Mouse (Mus musculus) heart, adult 2 months (tissue): Measurements from ENCODE around the gene Relt. TPM values are rescaled to one million over a fixed set of nuclear protein-coding genes. Genes with fewer than 3 reads are reported as not detected.

Experiments
- DNase-seq, 2 experiments: peaks; one replicate each; pipeline ENCODE4 v3.0.0; 2021
- H3K27ac ChIP-seq: fragments of 200-600 bp; 2 replicates; pipeline ENCODE4 v1.8.1; 2022
- H3K27me3 ChIP-seq: fragments of 200-500 bp; 2 replicates; pipeline ENCODE4 v1.6.1; 2012; ENCODE audit warnings: mild to moderate bottlenecking, low read length, inconsistent platforms, mixed read lengths; ENCODE audit not compliant: control insufficient read depth, insufficient read depth
- H3K36me3 ChIP-seq: fragments of 200-500 bp; 2 replicates; pipeline ENCODE4 v1.6.1; 2012; ENCODE audit warnings: low read length, inconsistent platforms; ENCODE audit not compliant: control insufficient read depth, insufficient read depth
- H3K4me1 ChIP-seq: fragments of 200-500 bp; 2 replicates; pipeline ENCODE4 v1.6.1; 2011; ENCODE audit warnings: low read length; ENCODE audit not compliant: control insufficient read depth, insufficient read depth
- H3K4me3 ChIP-seq: fragments of 200-600 bp; 2 replicates; pipeline ENCODE4 v1.8.1; 2022
- H3K79me2 ChIP-seq: fragments of 200-500 bp; replicated peaks from 2 replicates; pipeline ENCODE4 v1.6.1; 2012; ENCODE audit warnings: mild to moderate bottlenecking, inconsistent platforms, low read length, moderate library complexity, mixed read lengths; ENCODE audit not compliant: control insufficient read depth, insufficient read depth
- H3K9ac ChIP-seq: fragments of 200-500 bp; 2 replicates; pipeline ENCODE4 v1.6.1; 2012; ENCODE audit warnings: low read depth, mild to moderate bottlenecking, control low read depth, inconsistent platforms, low read length, mixed read lengths
- CTCF ChIP-seq: fragments of 200-600 bp; IDR thresholded peaks from 2 replicates; pipeline ENCODE4 v1.8.1; 2022; ENCODE audit warnings: antibody characterized with exemption, mild to moderate bottlenecking, moderate library complexity
- EP300 ChIP-seq: fragments of 200-500 bp; IDR thresholded peaks from 2 replicates; pipeline ENCODE4 v1.6.1; 2011; ENCODE audit warnings: low read depth, low read length, control low read depth; ENCODE audit not compliant: insufficient read depth
- POLR2A ChIP-seq: fragments of 200-500 bp; IDR thresholded peaks from 2 replicates; pipeline ENCODE4 v1.6.1; 2011; ENCODE audit warnings: mild to moderate bottlenecking, low read depth, low read length, control low read depth; ENCODE audit not compliant: insufficient read depth
- WGBS: fragments of 180-500 bp; shearing (Covaris S2); methylation state at CpG from one replicate; pipeline ENCODE4 v1.1.7; 2018; 5-methylcytosine and 5-hydroxymethylcytosine counted together
- intact Hi-C: fragments of 180-260 bp; cut with DNase I; formaldehyde crosslinking; loops from one replicate; pipeline ENCODE4 v1.15.1; 2025
- polyA plus RNA-seq: library from polyadenylated mRNA; depleted of rRNA; stranded (reverse); fragments of >200 nt; gene quantifications from 2 replicates; pipeline ENCODE4 v1.2.3, GENCODE M21; 2012
- total RNA-seq, 2 experiments: library from RNA; stranded (reverse); gene quantifications; 2 replicates each; pipeline ENCODE4 v1.2.3; 2021

Gene Relt
- total and polyA plus RNA-seq, 3 experiments: 4.6 to 6.4 (median 5.5) TPM

DNA sequence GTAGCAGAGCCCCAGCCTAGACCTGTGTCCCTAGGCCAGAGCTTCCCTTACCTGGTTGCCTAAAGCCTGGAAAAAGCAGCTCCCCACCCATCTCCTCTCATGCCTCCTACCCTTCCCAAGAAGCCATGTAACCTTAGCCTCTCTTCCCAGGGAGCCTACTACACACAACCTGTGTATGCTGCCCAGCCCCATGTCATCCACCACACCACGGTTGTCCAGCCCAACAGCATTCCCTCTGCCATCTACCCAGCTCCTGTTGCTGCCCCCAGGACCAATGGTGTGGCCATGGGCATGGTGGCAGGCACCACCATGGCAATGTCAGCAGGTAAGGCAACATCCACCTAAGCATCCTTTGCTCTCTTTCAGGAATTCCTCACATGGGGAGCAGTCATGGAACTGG, 29.4 kb downstream of the Relt start:
- whole genome bisulfite sequencing: 81% methylated on average over 1 of the region's 1 CpGs
- TF ChIP-seq CTCF: no peak
- no peak for TF ChIP-seq EP300
- no peak for TF ChIP-seq POLR2A
- H3K27ac ChIP-seq: no peak overlapping the region
- H3K4me3 ChIP-seq: no peak overlapping the region
- no peaks in the 10 kb centered on the region for H3K27me3 ChIP-seq
- no peak for DNase-seq
- intact Hi-C loops: no loop called here
- no peak overlapping the region for H3K9ac ChIP-seq
- no peaks in the 10 kb centered on the region for H3K79me2 ChIP-seq
- H3K36me3 ChIP-seq: no peaks in the 10 kb centered on the region
- H3K4me1 ChIP-seq: peaks cover 3% of the 10 kb centered on the region; the same call in 1 of the 2 replicates

DNA sequence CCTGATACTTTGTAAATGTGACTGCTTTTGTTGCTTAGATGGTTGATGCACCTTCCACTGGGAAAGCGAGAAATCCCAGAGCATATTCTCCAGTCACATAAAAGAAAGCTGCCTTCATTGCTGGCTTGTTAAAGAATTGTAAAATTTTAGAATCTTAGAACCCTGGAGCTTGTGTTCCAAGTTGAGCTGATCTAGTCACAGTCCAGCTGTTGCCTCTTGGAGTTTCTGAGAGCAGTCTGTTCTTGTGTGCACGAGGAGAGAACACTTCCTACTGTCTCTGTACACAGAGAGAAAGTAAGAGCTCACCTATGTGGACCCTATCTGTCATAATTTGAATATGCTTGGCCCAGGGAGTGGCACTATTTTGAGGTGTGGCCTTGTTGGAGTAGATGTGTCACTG, 34.7 kb downstream of the Relt start:
- no peak for TF ChIP-seq CTCF
- no peak for TF ChIP-seq POLR2A
- no peak for TF ChIP-seq EP300
- Histone ChIP-seq H3K27me3 (no peaks in the 10 kb centered on the region), H3K79me2 (no peaks in the 10 kb centered on the region), H3K4me1 (no peaks in the 10 kb centered on the region; the same call in 1 of the 2 replicates), H3K36me3 (peaks cover 2% of the 10 kb centered on the region; the same call in 1 of the 2 replicates), H3K4me3 (no peak overlapping the region), H3K9ac (no peak overlapping the region), H3K27ac (no peak overlapping the region)
- DNase-seq: no peak
- WGBS: 90% methylated on average over 2 of the region's 2 CpGs
- intact Hi-C loops: no loop called here

DNA sequence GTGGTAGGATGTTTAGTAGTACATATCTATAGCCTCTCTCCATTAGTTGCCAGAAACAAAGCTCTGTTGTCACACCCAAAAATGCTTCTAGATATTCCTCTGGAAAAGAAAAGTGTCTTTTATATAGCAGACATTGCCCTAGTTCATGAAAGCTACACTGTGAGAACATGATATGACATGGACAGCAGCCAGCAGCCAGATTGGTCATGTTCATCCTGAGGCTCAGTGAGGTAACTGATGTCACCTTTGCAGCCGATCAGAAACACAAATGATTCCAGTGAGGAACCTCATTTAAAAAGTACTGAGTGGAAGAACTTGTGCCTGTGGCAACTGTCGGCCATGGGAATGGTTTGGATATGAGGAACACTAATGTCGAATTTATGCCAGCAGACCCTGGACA, 38.6 kb downstream of the Relt start:
- DNase-seq: no peak
- 76% methylated on average over 3 of the region's 3 CpGs for WGBS
- Histone ChIP-seq H3K9ac (no peak overlapping the region), H3K27ac (no peak overlapping the region), H3K36me3 (peaks cover 2% of the 10 kb centered on the region; the same call in 1 of the 2 replicates), H3K4me1 (no peaks in the 10 kb centered on the region; the same call in 1 of the 2 replicates), H3K79me2 (no peaks in the 10 kb centered on the region), H3K4me3 (no peak overlapping the region), H3K27me3 (no peaks in the 10 kb centered on the region)
- TF ChIP-seq POLR2A (no peak), EP300 (no peak)
- intact Hi-C loops: no loop called here

DNA sequence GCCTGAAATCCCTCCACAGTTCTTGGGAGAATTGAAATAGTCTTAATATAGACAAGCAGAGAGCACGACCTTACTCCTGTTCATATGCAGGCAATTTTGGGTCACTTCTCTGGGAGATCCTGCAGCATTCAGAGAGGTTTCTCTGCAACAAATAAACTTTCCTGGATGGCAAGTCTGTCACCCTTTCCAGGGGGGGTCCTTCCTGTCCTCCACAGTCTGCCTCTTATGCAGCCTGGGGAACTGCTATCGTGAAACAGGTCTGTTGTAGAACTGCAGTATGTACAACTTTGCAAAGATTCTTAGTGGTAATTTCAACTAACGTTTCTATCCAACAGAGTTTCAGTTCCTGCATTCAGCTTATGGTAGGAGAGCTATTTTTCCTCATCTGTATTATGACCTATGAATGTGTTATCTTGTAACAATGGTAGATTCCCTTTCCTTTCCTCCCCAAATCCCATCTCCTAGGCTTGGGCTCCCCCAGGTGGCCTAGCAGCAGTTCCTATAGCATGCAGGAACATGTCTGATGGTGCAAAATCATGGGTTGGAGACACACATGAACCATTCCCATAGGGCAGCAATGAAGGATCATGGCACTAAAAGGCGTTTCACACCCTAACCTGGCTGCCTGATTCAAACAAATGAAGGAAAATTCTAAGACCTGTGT, 44.7 kb downstream of the Relt start:
- intact Hi-C loops: loop anchor here (1.0 kb wide), 1 partner anchor 133 kb away; no protein-coding TSS in a partner anchor
- H3K36me3 ChIP-seq: peaks cover 2% of the 10 kb centered on the region
- no peaks in the 10 kb centered on the region for H3K27me3 ChIP-seq
- peak in 1 of 2 experiments; percentile 45 for DNase-seq
- H3K27ac ChIP-seq: no peak overlapping the region
- H3K9ac ChIP-seq: no peak overlapping the region
- TF ChIP-seq EP300 (peak; percentile 54; the same call in 1 of the 2 replicates), CTCF (peak; percentile 69), POLR2A (no peak)
- H3K4me3 ChIP-seq: no peak overlapping the region
- H3K79me2 ChIP-seq: no peaks in the 10 kb centered on the region
- peaks cover 3% of the 10 kb centered on the region for H3K4me1 ChIP-seq
- 78% methylated on average over 4 of the region's 4 CpGs for WGBS

DNA sequence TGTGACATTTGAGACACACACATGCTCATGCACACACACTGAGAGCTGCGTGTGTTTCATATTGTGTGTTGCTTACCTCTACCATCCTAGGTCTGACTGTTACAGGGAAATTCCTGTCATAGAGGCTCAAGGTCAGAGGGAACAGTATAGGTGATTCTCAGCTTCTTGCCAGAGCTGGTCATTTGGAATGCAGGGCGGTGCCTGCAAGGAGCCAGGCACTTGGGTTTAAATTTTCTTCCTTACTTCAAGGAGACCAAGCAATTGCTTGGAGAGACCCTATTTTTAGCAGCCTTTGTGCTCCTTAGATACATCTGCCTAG, 45.8 kb downstream of the Relt start:
- DNase-seq: no peak
- TF ChIP-seq POLR2A: no peak
- TF ChIP-seq EP300: no peak
- no peak for TF ChIP-seq CTCF
- no peak overlapping the region for H3K4me3 ChIP-seq
- intact Hi-C loops: no loop called here
- H3K79me2 ChIP-seq: no peaks in the 10 kb centered on the region
- WGBS: 68% methylated on average over 2 of the region's 2 CpGs
- no peaks in the 10 kb centered on the region for H3K27me3 ChIP-seq
- no peak overlapping the region for H3K27ac ChIP-seq
- H3K36me3 ChIP-seq: peaks cover 2% of the 10 kb centered on the region
- no peak overlapping the region for H3K9ac ChIP-seq
- H3K4me1 ChIP-seq: peaks cover 3% of the 10 kb centered on the region

DNA sequence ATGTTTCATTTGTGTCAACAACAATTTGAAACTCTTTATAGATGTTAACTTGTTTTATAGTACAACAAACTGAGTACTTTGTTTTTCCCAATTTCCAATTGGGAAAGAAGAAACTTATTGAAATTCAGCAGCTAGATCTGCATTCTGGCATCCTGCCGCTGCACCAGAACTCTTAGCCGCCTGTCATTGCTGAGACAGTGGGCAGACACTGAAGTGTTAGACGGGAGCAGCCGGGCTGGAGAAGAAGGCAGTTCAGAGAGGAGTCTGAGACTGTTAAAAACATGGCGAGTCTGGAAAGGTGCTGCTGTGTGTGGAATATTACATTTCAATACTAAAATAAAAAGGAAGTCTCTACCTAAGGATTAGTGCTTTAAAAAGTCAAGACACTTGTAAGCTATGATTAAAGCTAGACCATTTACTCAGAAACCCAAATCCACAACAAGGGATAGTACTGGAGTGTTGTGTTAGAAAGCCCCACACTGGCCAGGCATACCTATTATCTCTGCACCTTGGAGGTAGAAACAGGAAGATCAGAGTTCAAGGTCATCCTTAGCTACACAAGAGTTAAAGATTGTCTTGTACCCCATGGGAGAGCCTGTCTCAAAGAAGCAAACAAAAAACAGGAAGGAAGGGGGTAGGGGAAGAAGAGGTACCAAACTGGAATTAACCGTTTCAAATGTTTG, 46.3 kb downstream of the Relt start:
- DNase-seq: no peak
- Histone ChIP-seq H3K27ac (no peak overlapping the region), H3K4me3 (no peak overlapping the region), H3K9ac (no peak overlapping the region), H3K4me1 (peaks cover 3% of the 10 kb centered on the region), H3K36me3 (peaks cover 2% of the 10 kb centered on the region), H3K27me3 (no peaks in the 10 kb centered on the region), H3K79me2 (no peaks in the 10 kb centered on the region)
- WGBS: 48% methylated on average over 6 of the region's 6 CpGs
- TF ChIP-seq CTCF (no peak), EP300 (no peak), POLR2A (no peak)
- intact Hi-C loops: no loop called here
